Mouse (Mus musculus) lung, adult 2 months (tissue): ENCODE results near the gene Asxl2.

ENCODE experiments used
- CTCF ChIP-seq: fragments of 200-500 bp; IDR thresholded peaks from 2 replicates; pipeline ENCODE4 v1.5.1; 2011; ENCODE audit warnings: mild to moderate bottlenecking, low read length, control low read depth; ENCODE audit not compliant: insufficient read depth
- POLR2A ChIP-seq: fragments of 200-500 bp; IDR thresholded peaks from 2 replicates; pipeline ENCODE4 v1.6.1; 2011; ENCODE audit warnings: low read depth, mild to moderate bottlenecking, control low read depth, low read length, borderline replicate concordance; ENCODE audit errors: extremely low read depth

DNA sequence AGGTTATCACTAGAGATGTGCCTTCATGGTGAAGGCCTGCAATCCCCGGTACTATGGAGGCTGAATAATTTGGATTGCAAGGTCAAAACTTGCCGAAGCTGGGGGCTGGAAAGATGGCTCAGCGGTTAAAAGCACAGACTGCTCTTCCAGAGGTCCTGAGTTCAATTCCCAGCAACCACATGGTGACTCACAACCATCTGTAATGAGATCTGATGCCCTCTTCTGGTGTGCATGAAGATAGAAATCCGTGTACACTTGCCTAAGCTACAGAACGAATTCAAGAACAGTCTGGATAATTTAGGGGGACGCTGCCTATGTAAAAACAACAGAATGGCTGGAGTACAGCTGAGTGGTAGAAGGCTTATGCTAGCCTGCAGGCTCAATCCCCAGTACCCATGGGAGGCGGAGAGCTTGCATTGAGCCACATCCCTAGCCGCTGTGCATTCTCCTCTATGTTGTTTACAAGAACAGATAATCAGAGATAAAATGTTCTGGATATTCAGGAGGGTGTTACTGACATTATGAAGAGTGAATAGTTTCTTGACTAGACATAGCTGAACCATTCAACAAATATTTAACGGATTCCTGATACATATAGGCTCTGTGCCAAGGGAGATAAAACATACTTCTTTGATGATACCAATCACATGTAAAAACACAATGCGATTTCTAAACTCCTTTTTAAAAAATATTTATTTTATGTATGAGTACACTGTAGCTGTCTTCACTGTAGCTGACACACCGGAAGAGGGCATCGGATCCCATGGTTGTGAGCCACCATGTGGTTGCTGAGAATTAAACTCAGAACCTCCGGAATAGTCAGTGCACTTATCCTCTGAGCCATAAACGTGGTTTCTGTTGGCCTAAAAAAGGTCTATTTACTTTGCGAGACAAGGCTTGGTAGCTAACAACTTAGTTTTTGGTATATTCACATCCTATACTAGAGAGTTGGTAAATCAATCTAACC, 999 bp upstream of the Asxl2 start:
- TF ChIP-seq POLR2A (no peak), CTCF (0 out of 2 replicates have a peak, but pooled peaks have one; percentile 14)
